Mouse (Mus musculus) CH12F3 (cell line): ENCODE measurements at regions not wholly inside any gene's neighbourhood (a gene's known extent, or its start where the extent isn't known, plus 50 kb on each side); places are given as distances from the start of the nearest gene placed in this dataset.

Source experiments
- in situ Hi-C: fragments of 300-500 bp; cut with MboI; formaldehyde crosslinking; loops from 2 replicates; pipeline ENCODE4 v1.14.3; 2020; ENCODE audit warnings: low sequenced_read_pairs

- in situ Hi-C loops, result no loop called here
Measured at GRCm38 (mm10) chr14:45983206-45983857, 325.4 kb upstream of the Ddhd1 start.

- in situ Hi-C loops, result no loop called here
Measured at GRCm38 (mm10) chr14:45984135-45984892, 326.4 kb upstream of the Ddhd1 start.

DNA sequence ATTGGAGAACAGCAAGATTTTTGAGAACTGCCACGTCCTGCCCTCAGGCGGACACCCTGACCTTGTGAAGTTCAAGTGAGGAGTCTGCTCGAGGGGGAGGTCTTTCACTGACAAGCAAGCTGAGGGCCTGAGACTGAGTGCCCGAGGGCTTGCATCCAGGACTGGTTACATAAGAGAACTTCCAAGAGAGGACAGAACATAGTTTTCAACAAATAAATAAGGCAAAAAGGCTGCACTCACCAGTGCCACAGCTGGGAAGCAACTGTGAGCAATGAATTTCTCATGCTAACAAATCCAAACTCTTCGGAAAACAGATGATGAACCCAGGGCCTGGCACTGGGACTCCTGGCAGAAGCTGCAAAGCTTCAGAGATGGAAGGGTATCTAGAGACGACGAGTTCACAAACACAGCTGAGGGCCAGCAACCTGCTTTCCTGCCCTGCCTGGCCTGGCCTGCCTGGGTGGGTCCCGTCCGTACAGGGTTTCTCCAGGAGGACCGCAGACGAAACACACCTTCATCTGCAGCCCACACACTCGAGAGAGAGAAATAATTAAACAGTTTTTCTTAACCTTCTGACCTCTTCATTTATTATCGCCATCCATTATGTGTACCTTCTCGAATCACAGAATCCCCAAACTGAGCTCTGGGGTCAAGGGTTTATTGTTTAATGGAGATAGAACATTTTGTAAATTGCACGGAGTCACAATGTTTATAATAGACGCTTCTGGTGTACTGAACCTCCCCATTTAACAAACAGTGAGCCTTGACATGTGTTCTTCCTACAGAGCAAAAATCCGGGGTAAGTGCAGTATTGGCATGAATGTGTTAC lies 334.3 kb upstream of the Ddhd1 start:
- in situ Hi-C loops, result no loop called here

DNA sequence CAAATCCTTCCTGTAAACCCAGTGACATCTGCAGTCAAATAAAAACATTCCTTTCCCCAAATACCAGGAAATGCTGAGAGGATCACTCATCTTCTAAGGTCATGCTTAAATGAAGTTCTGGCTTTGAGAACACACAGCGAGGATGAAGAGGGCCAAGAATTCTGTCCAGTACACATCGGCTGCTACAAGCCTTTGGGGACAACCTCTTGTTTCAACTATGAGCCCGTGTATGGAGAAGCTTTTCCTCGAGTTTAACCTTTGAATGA lies 334.9 kb upstream of the Ddhd1 start:
- in situ Hi-C loops, result no loop called here

DNA sequence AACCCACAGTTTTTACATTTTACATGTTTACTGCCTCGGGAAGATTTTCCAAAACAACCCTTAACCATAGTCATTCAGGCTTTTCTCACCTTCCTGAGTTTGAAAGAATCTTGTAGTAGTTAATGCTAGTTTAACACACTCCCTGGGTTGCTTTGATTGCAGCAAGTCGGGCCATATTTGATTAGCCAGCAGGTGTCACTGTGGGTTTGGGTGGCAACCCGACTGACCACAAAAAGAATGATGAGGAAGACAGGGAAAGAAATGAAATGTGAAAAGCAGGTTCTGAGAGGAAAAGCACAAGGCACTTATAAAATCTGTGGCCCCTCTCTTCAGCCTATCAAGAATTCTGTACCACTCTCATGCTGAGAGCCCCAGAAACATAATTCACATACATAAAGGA lies 335.7 kb upstream of the Ddhd1 start:
- in situ Hi-C loops, result no loop called here

DNA sequence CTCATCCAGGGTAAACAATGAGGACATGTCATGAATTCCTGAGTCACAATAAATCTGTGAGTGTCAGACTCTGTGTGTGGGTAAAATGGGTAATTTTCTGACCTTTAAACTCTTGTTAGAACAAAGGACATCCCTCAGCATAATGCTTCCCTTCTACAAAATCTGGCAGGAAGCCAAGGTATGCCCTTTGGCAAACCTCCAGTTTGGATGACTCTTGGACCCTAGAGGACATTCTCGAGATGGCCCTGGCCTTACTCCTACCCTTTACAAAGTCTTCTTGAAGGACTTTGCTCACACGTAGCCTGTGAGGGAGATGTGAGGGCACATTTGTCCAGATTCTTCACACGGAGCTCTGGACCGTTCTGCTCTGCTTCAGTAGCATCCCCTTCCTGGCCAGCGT lies 338.8 kb upstream of the Ddhd1 start:
- in situ Hi-C loops, result no loop called here

DNA sequence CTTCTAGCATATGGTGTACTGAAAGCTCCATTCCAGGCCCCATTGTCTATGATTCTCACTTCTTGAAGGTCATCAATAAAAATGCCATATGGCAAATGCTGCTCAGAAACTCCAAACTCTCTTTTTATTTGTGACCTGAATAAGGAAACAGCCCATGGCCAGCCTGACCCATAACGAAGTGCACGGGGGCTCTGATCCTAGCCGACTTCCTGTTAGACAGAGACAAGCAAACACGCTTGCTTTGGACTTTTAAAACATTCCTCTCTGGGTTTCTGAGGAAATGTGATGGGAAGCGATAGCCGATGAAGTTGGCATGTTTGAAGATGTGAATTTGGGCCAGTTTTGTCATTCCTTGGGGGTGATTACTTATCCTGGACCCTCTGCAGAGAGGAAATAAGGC lies 346.1 kb upstream of the Ddhd1 start:
- in situ Hi-C loops, result no loop called here

- in situ Hi-C loops, result no loop called here
Measured at GRCm38 (mm10) chr14:46005307-46005706, 347.4 kb upstream of the Ddhd1 start.

- in situ Hi-C loops, result no loop called here
Measured at GRCm38 (mm10) chr14:46013232-46013631, 355.3 kb upstream of the Ddhd1 start.

DNA sequence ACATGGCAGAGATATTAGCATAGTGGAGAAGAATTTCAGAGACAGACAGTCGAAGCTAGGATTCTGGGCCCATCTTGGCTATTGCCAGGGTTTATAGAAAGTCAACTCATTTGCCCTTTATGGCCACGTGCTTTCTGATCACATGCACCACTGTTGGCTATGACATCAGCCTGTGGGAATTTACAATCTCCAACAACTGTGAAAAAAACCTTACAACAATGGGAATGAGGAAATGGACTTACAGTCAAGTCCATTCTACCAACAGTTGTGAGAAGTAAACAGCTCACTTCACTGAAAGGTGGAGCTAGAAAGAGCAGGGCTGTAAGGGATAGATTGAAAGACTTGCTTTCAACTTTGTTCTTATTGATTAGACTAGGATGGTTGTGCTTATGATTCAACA lies 356.1 kb upstream of the Ddhd1 start:
- in situ Hi-C loops, result no loop called here

GRCm38 (mm10) chr14:46015682-46016400 lies 357.9 kb upstream of the Ddhd1 start:
- in situ Hi-C loops, result no loop called here

- in situ Hi-C loops, result no loop called here
Measured at GRCm38 (mm10) chr14:46016701-46017106, 358.8 kb upstream of the Ddhd1 start.

DNA sequence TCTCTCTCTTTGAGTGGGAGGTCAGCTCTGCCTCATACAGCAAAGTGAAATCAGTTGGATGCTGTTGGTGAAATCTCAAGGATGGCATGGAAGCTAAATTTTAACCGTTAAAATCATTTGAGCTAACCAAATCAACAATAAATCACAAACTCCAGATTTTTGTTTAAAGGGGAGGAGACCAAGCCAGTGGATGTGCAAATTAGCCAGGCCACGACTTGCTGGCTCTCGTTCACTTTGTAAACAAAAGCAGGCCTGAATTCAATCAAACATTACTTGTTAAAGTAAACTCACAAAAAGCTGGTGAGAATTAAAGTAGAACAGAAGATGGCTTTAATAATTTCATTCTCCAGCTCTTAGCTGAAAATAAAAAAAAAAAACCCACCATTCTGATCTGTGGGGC lies 359.3 kb upstream of the Ddhd1 start:
- in situ Hi-C loops, result no loop called here

- in situ Hi-C loops, result no loop called here
Measured at GRCm38 (mm10) chr14:46017976-46018375, 360.0 kb upstream of the Ddhd1 start.

- in situ Hi-C loops, result no loop called here
Measured at GRCm38 (mm10) chr14:46019240-46020025, 359.8 kb upstream of the Gm15217 start.

DNA sequence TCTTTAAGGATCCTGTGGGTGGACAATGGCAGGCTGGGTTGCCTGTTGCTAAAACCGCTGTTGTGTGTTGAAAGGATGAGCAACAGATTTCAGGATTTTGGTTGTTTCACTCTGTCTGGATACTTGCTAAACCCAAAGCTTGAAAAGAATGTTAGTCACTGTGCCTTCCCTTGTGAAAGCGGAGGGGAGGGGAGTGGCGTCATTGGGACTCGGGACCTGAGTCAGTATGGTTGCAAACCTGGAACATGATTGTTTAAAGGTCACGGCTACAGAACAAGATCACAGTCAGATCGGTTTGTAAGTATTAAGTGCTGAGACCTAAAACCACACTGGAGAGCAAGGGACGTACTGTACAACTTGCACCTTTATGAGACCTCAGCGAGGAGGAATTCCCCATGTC lies 344.9 kb upstream of the Gm15217 start:
- in situ Hi-C loops, result no loop called here

DNA sequence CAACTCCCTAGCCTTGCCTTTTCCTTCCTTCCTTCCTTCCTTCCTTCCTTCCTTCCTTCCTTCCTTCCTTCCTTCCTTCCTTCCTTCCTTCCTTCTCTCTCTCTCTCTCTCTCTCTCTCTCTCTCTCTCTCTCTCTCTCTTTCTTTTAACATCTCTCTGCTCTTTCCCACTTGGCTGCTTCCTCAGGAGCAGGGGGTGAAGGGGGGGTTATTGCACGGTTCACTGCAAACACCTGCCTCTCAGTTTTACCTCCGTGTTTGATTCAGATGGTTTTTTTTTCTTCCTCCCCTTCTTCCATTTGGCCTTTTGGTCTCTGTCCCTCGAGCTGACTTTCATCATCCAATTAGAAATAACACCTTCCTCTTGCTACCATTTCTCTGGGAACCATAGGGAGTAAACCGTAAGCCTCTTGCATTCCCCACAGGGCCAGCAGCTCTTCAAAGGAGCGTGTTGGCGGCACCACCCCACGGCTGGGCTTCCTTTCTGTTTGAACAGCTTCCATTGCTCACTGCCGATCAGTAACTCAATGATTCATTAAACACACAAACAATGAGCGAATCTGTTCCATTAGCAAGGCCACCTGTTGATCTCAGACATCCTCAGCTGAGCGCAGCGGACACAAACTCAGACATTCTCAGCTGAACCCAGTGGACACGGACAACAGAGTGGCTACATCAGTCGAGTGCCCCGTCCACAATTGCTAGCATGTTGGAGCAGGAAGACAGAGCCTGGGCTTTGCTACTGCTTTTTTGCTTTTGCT lies 318.4 kb upstream of the Gm15217 start:
- in situ Hi-C loops, result no loop called here

DNA sequence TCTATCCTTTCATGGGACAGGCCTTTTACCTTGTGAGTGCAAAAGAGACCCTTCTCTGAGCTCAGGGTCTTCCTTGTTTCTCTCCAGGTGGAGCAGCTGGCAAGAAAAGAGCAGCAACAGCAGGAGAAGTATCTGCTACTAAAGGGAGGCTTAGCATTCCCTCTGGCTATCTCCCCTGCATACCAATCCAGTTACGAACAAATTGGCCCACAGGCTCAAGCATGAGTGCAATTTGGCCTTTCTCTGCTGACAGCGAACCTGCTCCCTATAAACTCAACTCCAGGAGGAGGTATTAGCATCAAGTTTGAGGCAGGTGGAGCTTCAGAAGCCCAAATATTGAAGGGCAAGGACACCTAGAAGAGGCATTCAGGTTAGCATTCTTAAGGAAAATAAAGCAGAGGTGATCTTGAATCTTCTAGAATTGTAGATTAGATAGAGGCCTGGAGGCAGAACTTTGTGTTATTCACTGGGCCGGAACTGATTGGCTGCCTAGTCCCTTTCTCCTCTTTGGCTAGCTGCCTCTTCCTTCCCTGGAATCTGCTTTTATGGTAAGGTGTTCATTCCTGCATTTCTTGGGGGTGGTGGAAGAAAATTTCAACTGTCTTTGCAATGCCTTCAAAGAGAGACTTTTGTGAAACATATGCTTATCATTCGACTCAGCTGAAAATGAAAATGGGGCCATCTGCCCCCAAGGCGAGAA lies 312.0 kb upstream of the Gm15217 start:
- in situ Hi-C loops, result no loop called here

DNA sequence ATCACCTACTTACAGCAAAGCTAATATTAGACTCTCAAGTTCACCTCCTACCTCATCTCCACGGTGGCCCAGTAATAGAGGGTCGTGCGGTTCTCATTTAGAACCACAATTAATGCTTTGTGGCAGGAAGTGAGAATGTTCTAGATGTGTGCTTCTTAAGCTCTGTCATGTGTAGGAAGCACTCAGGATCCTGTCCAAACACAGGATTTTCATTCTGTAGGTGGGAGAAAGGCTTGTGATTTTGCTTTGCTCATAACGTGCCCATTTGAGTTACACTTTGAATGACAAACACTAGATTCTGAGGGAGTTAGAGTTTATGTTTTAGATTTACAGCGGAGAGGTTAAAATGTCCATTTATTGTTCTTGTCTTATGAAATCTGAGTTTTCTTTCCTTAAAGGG lies 308.0 kb upstream of the Gm15217 start:
- in situ Hi-C loops, result no loop called here
